Mouse (Mus musculus): ENCODE results near the gene Ino80d. TPM values are rescaled to one million over a fixed set of nuclear protein-coding genes. Genes with fewer than 3 reads are reported as not detected.
A peak's percentile ranks its signal among the peaks of the same experiment; 100 is the strongest.

Ino80d gene
- total and polyA plus RNA-seq, 3 experiments = 6.5 to 18.4 (median 16.6) TPM

- Histone ChIP-seq H3K4me3 (no peak overlapping the region), H3K36me3 (ENCODE audit: control insufficient read depth, insufficient read depth, low read length) (no peaks in the 10 kb centered on the region), H3K27ac (no peak overlapping the region), H3K9ac (ENCODE audit: low read depth, low read length) (no peak overlapping the region), H3K4me1 (ENCODE audit: control insufficient read depth, insufficient read depth, low read length) (no peaks in the 10 kb centered on the region), H3K27me3 (ENCODE audit: control insufficient read depth, insufficient read depth, low read length) (no peaks in the 10 kb centered on the region), H3K79me2 (replicated peaks; ENCODE audit: control insufficient read depth, insufficient read depth, low read length) (no peaks in the 10 kb centered on the region)
- WGBS = 61% methylated on average over 3 of the region's 3 CpGs
- DNase-seq = no peak
- TF ChIP-seq EP300 (IDR thresholded peaks at IDR 0.05; ENCODE audit: insufficient read depth, low read depth, low read length) (no peak), POLR2A (IDR thresholded peaks at IDR 0.05; ENCODE audit: insufficient read depth, low read depth, low read length) (no peak), CTCF (IDR thresholded peaks at IDR 0.05) (no peak)
- intact Hi-C loops (cut with DNase I) = no loop called here
Measured at GRCm38 (mm10) chr1:62976742-62977141, 137.7 kb downstream of the Ino80d start.

GRCm38 (mm10) chr1:62966885-62967284, 147.6 kb downstream of the Ino80d start:
- Histone ChIP-seq H3K9ac (ENCODE audit: low read depth, low read length) (no peak overlapping the region), H3K27ac (no peak overlapping the region), H3K27me3 (ENCODE audit: control insufficient read depth, insufficient read depth, low read length) (no peaks in the 10 kb centered on the region), H3K4me1 (ENCODE audit: control insufficient read depth, insufficient read depth, low read length) (0 out of 2 replicates have a peak, but pooled peaks cover 1% of the 10 kb centered on the region), H3K79me2 (replicated peaks; ENCODE audit: control insufficient read depth, insufficient read depth, low read length) (no peaks in the 10 kb centered on the region), H3K4me3 (peak overlapping the region; percentile 25; the same call in 1 of the 2 replicates), H3K36me3 (ENCODE audit: control insufficient read depth, insufficient read depth, low read length) (no peaks in the 10 kb centered on the region)
- TF ChIP-seq EP300 (IDR thresholded peaks at IDR 0.05; ENCODE audit: insufficient read depth, low read depth, low read length) = no peak
- TF ChIP-seq POLR2A (IDR thresholded peaks at IDR 0.05; ENCODE audit: insufficient read depth, low read depth, low read length) = no peak
- TF ChIP-seq CTCF (IDR thresholded peaks at IDR 0.05) = peak; percentile 72
- DNase-seq = no peak
- 22% methylated on average over 5 of the region's 5 CpGs for WGBS
- intact Hi-C loops (cut with DNase I) = loop anchor here (5.0 to 10.0 kb wide), 5 partner anchors 265 to 1912 kb away; partner anchors contain the start of gene Nrp2

GRCm38 (mm10) chr1:62964291-62964690, 150.2 kb downstream of the Ino80d start:
- no peaks in the 10 kb centered on the region for H3K36me3 ChIP-seq (ENCODE audit: control insufficient read depth, insufficient read depth, low read length)
- WGBS = 22% methylated on average over 6 of the region's 6 CpGs
- H3K27me3 ChIP-seq (ENCODE audit: control insufficient read depth, insufficient read depth, low read length) = no peaks in the 10 kb centered on the region
- intact Hi-C loops (cut with DNase I) = loop anchor here (2.0 to 10.0 kb wide), 6 partner anchors 177 to 1909 kb away; no protein-coding TSS in a partner anchor
- H3K4me3 ChIP-seq = no peak overlapping the region
- H3K9ac ChIP-seq (ENCODE audit: low read depth, low read length) = no peak overlapping the region
- 0 out of 2 replicates have a peak, but pooled peaks cover 1% of the 10 kb centered on the region for H3K4me1 ChIP-seq (ENCODE audit: control insufficient read depth, insufficient read depth, low read length)
- TF ChIP-seq EP300 (IDR thresholded peaks at IDR 0.05; ENCODE audit: insufficient read depth, low read depth, low read length) (peak; percentile 88), POLR2A (IDR thresholded peaks at IDR 0.05; ENCODE audit: insufficient read depth, low read depth, low read length) (no peak), CTCF (IDR thresholded peaks at IDR 0.05) (peak; percentile 87)
- H3K27ac ChIP-seq = no peak overlapping the region
- DNase-seq = peak; percentile 40 to 57
- H3K79me2 ChIP-seq (replicated peaks; ENCODE audit: control insufficient read depth, insufficient read depth, low read length) = no peaks in the 10 kb centered on the region

- no peaks in the 10 kb centered on the region for H3K27me3 ChIP-seq (ENCODE audit: control insufficient read depth, insufficient read depth, low read length)
- intact Hi-C loops (cut with DNase I) = no loop called here
- 50% methylated on average over 1 of the region's 1 CpGs for WGBS
- no peak for TF ChIP-seq POLR2A (IDR thresholded peaks at IDR 0.05; ENCODE audit: insufficient read depth, low read depth, low read length)
- TF ChIP-seq EP300 (IDR thresholded peaks at IDR 0.05; ENCODE audit: insufficient read depth, low read depth, low read length) = no peak
- TF ChIP-seq CTCF (IDR thresholded peaks at IDR 0.05) = no peak
- H3K4me1 ChIP-seq (ENCODE audit: control insufficient read depth, insufficient read depth, low read length) = no peaks in the 10 kb centered on the region
- H3K4me3 ChIP-seq = no peak overlapping the region
- H3K36me3 ChIP-seq (ENCODE audit: control insufficient read depth, insufficient read depth, low read length) = no peaks in the 10 kb centered on the region
- no peak overlapping the region for H3K9ac ChIP-seq (ENCODE audit: low read depth, low read length)
- H3K79me2 ChIP-seq (replicated peaks; ENCODE audit: control insufficient read depth, insufficient read depth, low read length) = no peaks in the 10 kb centered on the region
- DNase-seq = no peak
- H3K27ac ChIP-seq = no peak overlapping the region
Measured at GRCm38 (mm10) chr1:62956942-62957645, 157.4 kb downstream of the Ino80d start.

- no peaks in the 10 kb centered on the region for H3K36me3 ChIP-seq (ENCODE audit: control insufficient read depth, insufficient read depth, low read length)
- H3K79me2 ChIP-seq (replicated peaks; ENCODE audit: control insufficient read depth, insufficient read depth, low read length) = no peaks in the 10 kb centered on the region
- DNase-seq = no peak
- no peaks in the 10 kb centered on the region for H3K4me1 ChIP-seq (ENCODE audit: control insufficient read depth, insufficient read depth, low read length)
- WGBS = 70% methylated on average over 5 of the region's 5 CpGs
- no peak for TF ChIP-seq CTCF (IDR thresholded peaks at IDR 0.05)
- TF ChIP-seq POLR2A (IDR thresholded peaks at IDR 0.05; ENCODE audit: insufficient read depth, low read depth, low read length) = no peak
- no peak for TF ChIP-seq EP300 (IDR thresholded peaks at IDR 0.05; ENCODE audit: insufficient read depth, low read depth, low read length)
- H3K27me3 ChIP-seq (ENCODE audit: control insufficient read depth, insufficient read depth, low read length) = no peaks in the 10 kb centered on the region
- H3K4me3 ChIP-seq = no peak overlapping the region
- H3K9ac ChIP-seq (ENCODE audit: low read depth, low read length) = no peak overlapping the region
- no peak overlapping the region for H3K27ac ChIP-seq
- intact Hi-C loops (cut with DNase I) = no loop called here
Measured at GRCm38 (mm10) chr1:62956526-62956925, 157.9 kb downstream of the Ino80d start.

GRCm38 (mm10) chr1:62955340-62955739, 159.1 kb downstream of the Ino80d start:
- Histone ChIP-seq H3K4me3 (no peak overlapping the region), H3K27me3 (ENCODE audit: control insufficient read depth, insufficient read depth, low read length) (no peaks in the 10 kb centered on the region), H3K36me3 (ENCODE audit: control insufficient read depth, insufficient read depth, low read length) (no peaks in the 10 kb centered on the region), H3K4me1 (ENCODE audit: control insufficient read depth, insufficient read depth, low read length) (no peaks in the 10 kb centered on the region), H3K9ac (ENCODE audit: low read depth, low read length) (no peak overlapping the region), H3K79me2 (replicated peaks; ENCODE audit: control insufficient read depth, insufficient read depth, low read length) (no peaks in the 10 kb centered on the region), H3K27ac (no peak overlapping the region)
- 76% methylated on average over 6 of the region's 6 CpGs for WGBS
- DNase-seq = no peak
- intact Hi-C loops (cut with DNase I) = no loop called here
- no peak for TF ChIP-seq POLR2A (IDR thresholded peaks at IDR 0.05; ENCODE audit: insufficient read depth, low read depth, low read length)
- no peak for TF ChIP-seq CTCF (IDR thresholded peaks at IDR 0.05)
- TF ChIP-seq EP300 (IDR thresholded peaks at IDR 0.05; ENCODE audit: insufficient read depth, low read depth, low read length) = no peak

Data from heart, adult 2 months (tissue).